Mouse (Mus musculus) olfactory bulb, adult 2 months (tissue): Measurements from ENCODE around the gene Ggcx.

ENCODE experiments used
- CTCF ChIP-seq: fragments of 200-500 bp; IDR thresholded peaks from 2 replicates; pipeline ENCODE4 v1.5.1; 2012; ENCODE audit warnings: low read depth, mild to moderate bottlenecking, low read length, moderate library complexity; ENCODE audit not compliant: insufficient read depth
- POLR2A ChIP-seq: fragments of 200-500 bp; IDR thresholded peaks from 2 replicates; pipeline ENCODE4 v1.6.1; 2012; ENCODE audit warnings: mild to moderate bottlenecking, low read depth, low read length, moderate library complexity; ENCODE audit not compliant: insufficient read depth

- no peak for TF ChIP-seq CTCF
- TF ChIP-seq POLR2A: no peak
These were observed 17.3 kb upstream of the Ggcx start for GRCm38 (mm10) chr6:72396837-72397251.
